Mouse (Mus musculus) layer of hippocampus, adult 8-10 months (tissue): ENCODE results near the gene Xpnpep2. TPM values are rescaled to one million over a fixed set of nuclear protein-coding genes. Genes with fewer than 3 reads are reported as not detected.

Experiments
- DNase-seq, 2 experiments: peaks; one replicate each; pipeline ENCODE4 v3.0.0; 2022; ENCODE audit warnings: low spot score in 2 of 2
- total RNA-seq, 4 experiments: library from RNA; stranded (reverse); gene quantifications; 2 replicates each; pipeline ENCODE4 v1.2.4; 2022

Gene Xpnpep2
- total RNA-seq, 4 experiments from 2014 or later = 0.12 to 0.30 (median 0.23) TPM; not detected in 1

- peak; percentile 22 to 44 for DNase-seq
Observed at GRCm38 (mm10) chrX:48124132-48125071, 15.9 kb downstream of the Xpnpep2 start.

- no peak for DNase-seq
Observed at GRCm38 (mm10) chrX:48126903-48127476, 18.5 kb downstream of the Xpnpep2 start.

- DNase-seq = no peak
Observed at GRCm38 (mm10) chrX:48127502-48128218, 19.1 kb downstream of the Xpnpep2 start.

GRCm38 (mm10) chrX:48129167-48129566 lies 20.6 kb downstream of the Xpnpep2 start:
- no peak for DNase-seq

- DNase-seq = no peak
Observed at GRCm38 (mm10) chrX:48136935-48137334, 28.4 kb downstream of the Xpnpep2 start.

GRCm38 (mm10) chrX:48138011-48138410 lies 29.5 kb downstream of the Xpnpep2 start:
- DNase-seq = no peak

- no peak for DNase-seq
Observed at GRCm38 (mm10) chrX:48138539-48139275, 30.2 kb downstream of the Xpnpep2 start.

- no peak for DNase-seq
Observed at GRCm38 (mm10) chrX:48139368-48140285, 31.1 kb downstream of the Xpnpep2 start.

GRCm38 (mm10) chrX:48140286-48140877 lies 31.9 kb downstream of the Xpnpep2 start:
- no peak for DNase-seq

GRCm38 (mm10) chrX:48141481-48141880 lies 33.0 kb downstream of the Xpnpep2 start:
- DNase-seq = no peak

- no peak for DNase-seq
Observed at GRCm38 (mm10) chrX:48143415-48144335, 35.1 kb downstream of the Xpnpep2 start.

GRCm38 (mm10) chrX:48146262-48146661 lies 37.7 kb downstream of the Xpnpep2 start, which contains the start of gene Sash3:
Gene Sash3, plus strand, starts transcription at chrX:48146436.
- DNase-seq = no peak

- no peak for DNase-seq
Observed at GRCm38 (mm10) chrX:48147226-48147625, 38.7 kb downstream of the Xpnpep2 start.

- no peak for DNase-seq
Observed at GRCm38 (mm10) chrX:48147741-48148186, 39.2 kb downstream of the Xpnpep2 start.

GRCm38 (mm10) chrX:48152106-48152505 lies 43.6 kb downstream of the Xpnpep2 start:
- DNase-seq = no peak

- no peak for DNase-seq
Observed at GRCm38 (mm10) chrX:48153414-48153813, 44.9 kb downstream of the Xpnpep2 start.

- no peak for DNase-seq
Observed at GRCm38 (mm10) chrX:48153949-48154348, 45.4 kb downstream of the Xpnpep2 start.

- DNase-seq = no peak
Observed at GRCm38 (mm10) chrX:48155489-48155888, 47.0 kb downstream of the Xpnpep2 start.
